Mouse (Mus musculus): ENCODE data around the gene Lcorl. TPM values are rescaled to one million over a fixed set of nuclear protein-coding genes. Genes with fewer than 3 reads are reported as not detected.
A peak's percentile ranks its signal among the peaks of the same experiment; 100 is the strongest.

Gene Lcorl
- polyA plus RNA-seq, 1 experiment from 2014 or later, result 17.8 TPM

DNA sequence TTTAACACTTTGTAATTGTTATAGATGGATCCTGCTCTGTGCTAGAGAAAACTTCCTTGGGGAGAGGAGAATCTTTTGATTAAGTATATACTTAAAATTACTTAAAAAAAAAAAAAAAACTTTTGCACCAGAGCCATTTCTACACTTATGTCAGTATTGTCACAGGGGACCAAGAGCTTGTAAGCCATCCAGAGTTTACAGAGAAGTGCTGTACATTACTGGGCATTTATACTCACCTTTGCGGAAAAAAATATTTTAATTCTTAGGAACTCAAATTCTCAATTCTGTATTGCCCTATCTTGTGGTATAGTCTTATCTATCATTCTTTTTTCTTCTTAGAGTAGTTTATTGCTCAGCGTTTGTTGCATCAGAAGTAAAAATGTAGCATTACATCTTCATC lies 953 bp upstream of the Lcorl start:
- H3K4me1 ChIP-seq (ENCODE audit: control insufficient read depth, insufficient read depth, low read length), result peaks cover 5% of the 10 kb centered on the region
- H3K27ac ChIP-seq (ENCODE audit: low read depth, low read length), result no peak overlapping the region
- peak overlapping the region; percentile 63 for H3K4me2 ChIP-seq
- no peak overlapping the region; the same call in 1 of the 2 replicates for H3K9ac ChIP-seq (ENCODE audit: low read depth, low read length)
- peak overlapping the region; percentile 99 for H3K4me3 ChIP-seq (ENCODE audit: low read depth, low read length)
- no peaks in the 10 kb centered on the region for H3K27me3 ChIP-seq (ENCODE audit: control insufficient read depth, insufficient read depth, low read length)
- ATAC-seq (replicated peaks; ENCODE audit: insufficient number of reproducible peaks, low FRiP score, low TSS enrichment), result no peak
- H3K9me3 ChIP-seq (replicated peaks; ENCODE audit: control insufficient read depth, low read length), result no peaks in the 10 kb centered on the region
- 70% methylated on average over 2 of the region's 2 CpGs for WGBS (ENCODE audit: insufficient replicate concordance)
- H3K36me3 ChIP-seq (ENCODE audit: control insufficient read depth, insufficient read depth, low read length), result no peaks in the 10 kb centered on the region

DNA sequence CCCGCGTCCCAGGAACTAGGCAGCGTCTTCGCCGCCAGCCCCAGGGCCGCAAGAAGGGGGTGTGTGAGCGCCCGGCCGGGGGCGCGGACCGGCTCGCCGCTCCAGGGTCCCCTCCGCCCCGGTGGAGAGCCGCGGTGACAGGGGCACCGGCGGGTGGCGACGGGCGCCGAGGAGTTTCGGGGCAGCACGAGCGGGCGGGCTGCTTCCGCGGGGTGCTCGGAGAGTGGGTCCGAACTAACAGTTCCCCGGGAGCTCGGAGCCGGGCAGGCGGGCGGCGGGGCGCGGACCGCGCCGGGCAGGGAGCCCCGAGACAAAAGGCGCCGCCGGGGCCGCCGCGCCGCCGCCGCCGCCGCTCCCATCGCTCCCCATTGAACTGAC lies 550 bp downstream of the Lcorl start:
- peak overlapping the region; percentile 98 for H3K27ac ChIP-seq (ENCODE audit: low read depth, low read length)
- no peaks in the 10 kb centered on the region for H3K36me3 ChIP-seq (ENCODE audit: control insufficient read depth, insufficient read depth, low read length)
- peak; percentile 15; the same call in 1 of the 2 replicates for ATAC-seq (replicated peaks; ENCODE audit: insufficient number of reproducible peaks, low FRiP score, low TSS enrichment)
- H3K4me3 ChIP-seq (ENCODE audit: low read depth, low read length), result peak overlapping the region; percentile 99
- no peaks in the 10 kb centered on the region for H3K27me3 ChIP-seq (ENCODE audit: control insufficient read depth, insufficient read depth, low read length)
- H3K9ac ChIP-seq (ENCODE audit: low read depth, low read length), result peak overlapping the region; percentile 94
- under 1% methylated on average over 31 of the region's 56 CpGs for WGBS (ENCODE audit: insufficient replicate concordance)
- no peaks in the 10 kb centered on the region for H3K9me3 ChIP-seq (replicated peaks; ENCODE audit: control insufficient read depth, low read length)
- H3K4me1 ChIP-seq (ENCODE audit: control insufficient read depth, insufficient read depth, low read length), result peaks cover 5% of the 10 kb centered on the region
- H3K4me2 ChIP-seq, result peak overlapping the region; percentile 63

DNA sequence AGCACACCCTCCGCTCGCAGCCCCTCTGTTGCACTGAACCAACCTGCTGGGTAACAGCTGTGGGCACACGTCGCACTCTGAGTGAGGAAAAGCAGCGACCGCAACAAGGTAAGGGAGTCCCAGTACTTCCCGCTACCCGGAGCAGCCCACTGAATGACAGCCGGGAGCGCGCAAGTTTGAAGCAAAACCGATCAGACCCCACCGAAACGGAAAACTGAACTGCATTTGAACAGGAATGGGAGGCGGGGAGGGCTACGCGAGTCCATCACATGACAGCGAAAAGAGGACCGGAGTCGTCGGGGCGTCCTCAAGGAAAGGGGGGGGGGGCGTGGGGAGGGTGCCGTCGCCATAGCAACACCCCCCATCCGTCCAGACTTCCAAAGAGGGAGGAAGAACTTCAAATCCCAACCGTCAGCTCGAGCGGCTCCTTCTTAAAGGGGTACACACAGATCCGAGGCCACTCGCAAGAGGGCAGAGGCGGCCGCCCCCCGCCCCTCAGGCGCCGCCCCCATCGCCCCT lies 1.1 kb downstream of the Lcorl start:
- WGBS (ENCODE audit: insufficient replicate concordance), result under 1% methylated on average over 33 of the region's 37 CpGs
- peak; percentile 52 for ATAC-seq (replicated peaks; ENCODE audit: insufficient number of reproducible peaks, low FRiP score, low TSS enrichment)
- Histone ChIP-seq H3K4me2 (peak overlapping the region; percentile 63), H3K9me3 (replicated peaks; ENCODE audit: control insufficient read depth, low read length) (no peaks in the 10 kb centered on the region), H3K4me3 (ENCODE audit: low read depth, low read length) (peak overlapping the region; percentile 99), H3K27me3 (ENCODE audit: control insufficient read depth, insufficient read depth, low read length) (no peaks in the 10 kb centered on the region), H3K36me3 (ENCODE audit: control insufficient read depth, insufficient read depth, low read length) (no peaks in the 10 kb centered on the region), H3K4me1 (ENCODE audit: control insufficient read depth, insufficient read depth, low read length) (peaks cover 5% of the 10 kb centered on the region), H3K27ac (ENCODE audit: low read depth, low read length) (peak overlapping the region; percentile 98), H3K9ac (ENCODE audit: low read depth, low read length) (peak overlapping the region; percentile 94)

DNA sequence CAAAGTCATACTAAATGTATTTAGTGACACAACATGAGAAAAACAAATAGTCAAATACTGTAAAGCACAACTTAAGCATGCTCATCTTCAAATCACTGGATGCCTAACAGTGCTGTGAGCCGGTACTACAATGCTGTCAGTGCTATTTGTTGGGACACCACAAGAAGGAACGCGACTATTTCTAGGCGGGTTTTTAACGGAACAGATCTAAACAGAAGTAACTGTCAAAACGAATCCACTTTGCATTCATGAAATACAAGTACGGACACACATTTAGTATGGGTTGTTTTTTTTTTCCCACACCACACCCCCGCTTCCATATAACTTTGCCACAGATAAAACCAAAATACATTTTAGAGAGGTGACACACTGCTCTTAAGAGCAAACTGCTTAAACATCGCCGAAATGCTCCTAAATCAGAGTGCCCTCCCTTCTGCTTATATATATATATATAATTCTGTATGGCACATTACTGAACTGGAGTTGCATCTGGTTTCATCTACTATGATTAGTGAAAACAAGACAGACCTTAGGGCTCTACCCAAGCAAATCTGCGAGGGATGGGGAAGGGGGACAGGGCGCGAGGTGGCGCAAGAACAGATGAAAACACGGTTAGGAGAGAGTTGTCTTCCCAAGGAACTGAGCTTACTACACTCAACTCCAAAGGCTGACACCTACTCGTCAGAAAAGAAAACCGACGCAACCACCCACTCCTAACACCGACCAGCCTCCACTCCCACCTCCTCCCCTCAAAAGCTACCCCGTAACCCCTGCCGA lies 1.7 kb downstream of the Lcorl start:
- Histone ChIP-seq H3K9me3 (replicated peaks; ENCODE audit: control insufficient read depth, low read length) (no peaks in the 10 kb centered on the region), H3K9ac (ENCODE audit: low read depth, low read length) (peak overlapping the region; percentile 94), H3K4me2 (peak overlapping the region; percentile 63), H3K36me3 (ENCODE audit: control insufficient read depth, insufficient read depth, low read length) (no peaks in the 10 kb centered on the region), H3K4me1 (ENCODE audit: control insufficient read depth, insufficient read depth, low read length) (peaks cover 5% of the 10 kb centered on the region), H3K4me3 (ENCODE audit: low read depth, low read length) (peak overlapping the region; percentile 99), H3K27me3 (ENCODE audit: control insufficient read depth, insufficient read depth, low read length) (no peaks in the 10 kb centered on the region), H3K27ac (ENCODE audit: low read depth, low read length) (peak overlapping the region; percentile 98; the same call in 1 of the 2 replicates)
- WGBS (ENCODE audit: insufficient replicate concordance), result 21% methylated on average over 21 of the region's 21 CpGs
- ATAC-seq (replicated peaks; ENCODE audit: insufficient number of reproducible peaks, low FRiP score, low TSS enrichment), result no peak

DNA sequence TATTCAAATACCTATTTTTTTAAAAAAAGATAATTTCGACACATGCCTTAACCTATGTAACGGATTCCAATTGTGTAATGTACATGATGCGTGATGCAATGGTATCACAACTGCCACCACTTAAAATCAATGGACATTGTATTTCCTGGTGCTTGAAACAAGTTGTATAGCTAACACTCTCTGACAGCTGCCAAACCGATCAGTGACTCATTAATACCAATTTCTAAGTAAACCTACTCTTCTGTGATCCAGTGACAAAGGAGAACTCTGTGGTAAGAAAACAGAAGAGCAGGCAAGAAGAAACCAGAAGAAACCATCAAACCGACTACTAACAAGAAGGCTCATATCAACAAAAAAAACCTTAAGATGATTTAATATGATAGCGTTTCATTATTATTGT lies 12.7 kb downstream of the Lcorl start:
- Histone ChIP-seq H3K4me1 (ENCODE audit: control insufficient read depth, insufficient read depth, low read length) (no peaks in the 10 kb centered on the region), H3K4me2 (no peak overlapping the region), H3K9ac (ENCODE audit: low read depth, low read length) (no peak overlapping the region), H3K4me3 (ENCODE audit: low read depth, low read length) (no peak overlapping the region), H3K9me3 (replicated peaks; ENCODE audit: control insufficient read depth, low read length) (no peaks in the 10 kb centered on the region), H3K27me3 (ENCODE audit: control insufficient read depth, insufficient read depth, low read length) (no peaks in the 10 kb centered on the region), H3K27ac (ENCODE audit: low read depth, low read length) (no peak overlapping the region), H3K36me3 (ENCODE audit: control insufficient read depth, insufficient read depth, low read length) (no peaks in the 10 kb centered on the region)
- 92% methylated on average over 6 of the region's 6 CpGs for WGBS (ENCODE audit: insufficient replicate concordance)
- no peak for ATAC-seq (replicated peaks; ENCODE audit: insufficient number of reproducible peaks, low FRiP score, low TSS enrichment)

DNA sequence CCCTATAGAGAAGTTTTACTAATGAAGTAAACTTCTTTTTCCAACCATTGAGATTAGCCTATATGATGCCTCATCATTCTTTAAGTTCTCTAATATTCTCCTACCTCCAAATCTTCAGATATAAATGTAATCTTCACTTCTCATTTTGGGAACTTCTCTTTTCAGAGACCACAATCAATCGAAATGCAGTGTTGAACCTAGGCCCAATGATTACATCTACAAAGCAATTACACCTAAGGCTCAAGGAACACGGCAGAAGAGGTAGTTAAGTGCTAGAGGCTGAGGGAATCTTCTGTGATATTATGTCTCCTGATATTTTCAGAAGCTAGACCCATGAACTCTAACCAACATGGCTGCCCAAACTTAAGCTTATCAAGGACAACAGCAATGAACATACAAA lies 22.3 kb downstream of the Lcorl start:
- H3K9me3 ChIP-seq (replicated peaks; ENCODE audit: control insufficient read depth, low read length), result no peaks in the 10 kb centered on the region
- H3K4me3 ChIP-seq (ENCODE audit: low read depth, low read length), result no peak overlapping the region
- ATAC-seq (replicated peaks; ENCODE audit: insufficient number of reproducible peaks, low FRiP score, low TSS enrichment), result no peak
- no peaks in the 10 kb centered on the region for H3K4me1 ChIP-seq (ENCODE audit: control insufficient read depth, insufficient read depth, low read length)
- H3K4me2 ChIP-seq, result no peak overlapping the region
- no peaks in the 10 kb centered on the region for H3K27me3 ChIP-seq (ENCODE audit: control insufficient read depth, insufficient read depth, low read length)
- no peaks in the 10 kb centered on the region for H3K36me3 ChIP-seq (ENCODE audit: control insufficient read depth, insufficient read depth, low read length)
- WGBS (ENCODE audit: insufficient replicate concordance), result 89% methylated on average over 2 of the region's 2 CpGs
- no peak overlapping the region for H3K27ac ChIP-seq (ENCODE audit: low read depth, low read length)
- no peak overlapping the region for H3K9ac ChIP-seq (ENCODE audit: low read depth, low read length)

DNA sequence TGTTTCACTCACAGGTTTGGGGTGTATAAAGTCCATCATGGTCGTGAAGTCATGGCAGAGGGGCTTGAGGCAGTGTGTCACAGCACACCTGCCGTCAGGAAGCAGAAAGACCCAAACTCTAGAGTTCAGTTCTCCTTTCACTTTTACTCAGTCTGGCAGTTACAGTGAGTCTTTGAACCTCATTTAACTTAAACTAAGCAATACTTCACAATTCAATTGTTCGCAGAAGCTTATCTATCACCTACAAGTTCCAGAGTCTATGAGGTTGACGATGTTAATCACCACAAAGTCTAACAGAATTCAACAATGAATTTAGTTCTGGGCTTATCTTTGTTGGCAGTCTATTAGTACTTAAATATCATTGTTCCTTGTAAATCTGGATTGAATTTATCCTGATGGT lies 45.9 kb downstream of the Lcorl start:
- H3K27me3 ChIP-seq (ENCODE audit: control insufficient read depth, insufficient read depth, low read length), result no peaks in the 10 kb centered on the region
- no peak overlapping the region for H3K4me3 ChIP-seq (ENCODE audit: low read depth, low read length)
- ATAC-seq (replicated peaks; ENCODE audit: insufficient number of reproducible peaks, low FRiP score, low TSS enrichment), result no peak
- 0 out of 2 replicates have a peak, but pooled peaks cover 2% of the 10 kb centered on the region for H3K9me3 ChIP-seq (replicated peaks; ENCODE audit: control insufficient read depth, low read length)
- WGBS (ENCODE audit: insufficient replicate concordance), result 94% methylated on average over 4 of the region's 4 CpGs
- H3K27ac ChIP-seq (ENCODE audit: low read depth, low read length), result no peak overlapping the region
- no peak overlapping the region for H3K4me2 ChIP-seq
- 0 out of 2 replicates have a peak, but pooled peaks cover 2% of the 10 kb centered on the region for H3K36me3 ChIP-seq (ENCODE audit: control insufficient read depth, insufficient read depth, low read length)
- no peak overlapping the region for H3K9ac ChIP-seq (ENCODE audit: low read depth, low read length)
- no peaks in the 10 kb centered on the region for H3K4me1 ChIP-seq (ENCODE audit: control insufficient read depth, insufficient read depth, low read length)

DNA sequence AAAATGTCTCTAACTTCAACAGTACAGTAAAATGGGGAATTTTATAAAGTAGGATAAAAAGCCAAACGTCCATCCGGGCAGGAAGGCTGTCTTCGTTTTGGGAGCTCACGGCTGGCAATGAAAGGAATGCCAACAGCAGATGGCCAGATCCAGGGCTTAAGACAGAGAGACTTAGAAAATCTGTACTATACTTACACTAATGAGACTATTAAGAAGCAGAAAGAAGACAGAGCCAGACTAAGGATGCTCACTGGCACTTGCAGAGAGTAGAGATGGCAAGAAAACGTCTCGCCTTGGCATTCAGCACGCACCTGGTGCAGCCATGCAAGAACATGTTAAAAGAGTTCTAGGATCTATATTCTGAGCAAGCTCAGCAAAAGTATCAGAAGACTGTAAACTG lies 65.6 kb downstream of the Lcorl start:
- no peak for ATAC-seq (replicated peaks; ENCODE audit: insufficient number of reproducible peaks, low FRiP score, low TSS enrichment)
- H3K9ac ChIP-seq (ENCODE audit: low read depth, low read length), result no peak overlapping the region
- H3K4me2 ChIP-seq, result no peak overlapping the region
- no peak overlapping the region for H3K4me3 ChIP-seq (ENCODE audit: low read depth, low read length)
- no peaks in the 10 kb centered on the region for H3K36me3 ChIP-seq (ENCODE audit: control insufficient read depth, insufficient read depth, low read length)
- H3K9me3 ChIP-seq (replicated peaks; ENCODE audit: control insufficient read depth, low read length), result no peaks in the 10 kb centered on the region
- no peak overlapping the region for H3K27ac ChIP-seq (ENCODE audit: low read depth, low read length)
- WGBS (ENCODE audit: insufficient replicate concordance), result 93% methylated on average over 7 of the region's 7 CpGs
- H3K4me1 ChIP-seq (ENCODE audit: control insufficient read depth, insufficient read depth, low read length), result no peaks in the 10 kb centered on the region
- H3K27me3 ChIP-seq (ENCODE audit: control insufficient read depth, insufficient read depth, low read length), result no peaks in the 10 kb centered on the region

DNA sequence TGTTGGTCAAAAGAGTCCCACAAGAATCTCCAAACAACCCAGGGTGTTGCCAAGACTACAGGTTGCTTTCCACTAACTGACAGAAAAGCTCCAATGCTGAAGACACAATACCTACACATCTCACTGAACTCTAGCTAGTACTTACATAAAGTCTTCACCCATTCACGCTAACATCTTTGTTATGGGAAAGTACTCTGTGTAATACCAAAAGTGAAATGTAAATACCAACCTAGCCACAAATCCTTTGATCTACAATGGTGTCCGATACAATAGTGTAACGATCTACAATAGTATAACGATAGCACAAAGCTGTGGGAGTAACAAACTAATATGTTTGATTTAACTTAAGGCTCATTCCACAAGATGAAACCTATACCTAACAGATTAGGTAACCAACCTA lies 67.2 kb downstream of the Lcorl start:
- ATAC-seq (replicated peaks; ENCODE audit: insufficient number of reproducible peaks, low FRiP score, low TSS enrichment), result no peak
- Histone ChIP-seq H3K9me3 (replicated peaks; ENCODE audit: control insufficient read depth, low read length) (no peaks in the 10 kb centered on the region), H3K4me1 (ENCODE audit: control insufficient read depth, insufficient read depth, low read length) (no peaks in the 10 kb centered on the region), H3K9ac (ENCODE audit: low read depth, low read length) (no peak overlapping the region), H3K27me3 (ENCODE audit: control insufficient read depth, insufficient read depth, low read length) (no peaks in the 10 kb centered on the region), H3K4me2 (no peak overlapping the region), H3K36me3 (ENCODE audit: control insufficient read depth, insufficient read depth, low read length) (no peaks in the 10 kb centered on the region), H3K27ac (ENCODE audit: low read depth, low read length) (no peak overlapping the region), H3K4me3 (ENCODE audit: low read depth, low read length) (no peak overlapping the region)
- 93% methylated on average over 4 of the region's 4 CpGs for WGBS (ENCODE audit: insufficient replicate concordance)

All from heart, embryonic 11.5 days (tissue).